Mouse (Mus musculus): Measurements from ENCODE around the gene Defb5.
"Not testable (repeated sequence)": the region's sequence is repeated elsewhere in the genome, so short reads cannot be mapped to it uniquely, and the experiment has no call there.

Gene Defb5

DNA sequence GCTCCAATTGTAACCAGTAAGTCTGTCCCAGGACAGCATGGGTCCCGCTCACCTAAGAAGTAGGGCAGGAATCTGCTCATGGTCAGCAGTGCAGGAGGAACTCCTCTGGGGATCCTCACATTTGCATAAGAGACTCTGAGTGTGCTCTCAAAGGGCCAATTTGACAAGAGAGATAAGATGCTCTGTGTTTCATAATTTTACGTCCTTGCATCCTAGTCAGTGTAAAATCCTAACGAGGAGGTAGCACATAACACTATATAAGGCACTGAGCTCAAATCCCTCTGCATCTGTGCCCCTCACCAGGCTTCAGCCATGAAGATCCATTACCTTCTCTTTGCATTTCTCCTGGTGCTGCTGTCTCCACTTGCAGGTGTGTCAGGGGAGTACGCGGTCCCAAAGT lies at the start of gene Defb5:
Gene Defb5 (plus strand): TSS at position 301 of the 400 bp plus-strand sequence.
- no peak for DNase-seq (ENCODE audit: low spot score)

DNA sequence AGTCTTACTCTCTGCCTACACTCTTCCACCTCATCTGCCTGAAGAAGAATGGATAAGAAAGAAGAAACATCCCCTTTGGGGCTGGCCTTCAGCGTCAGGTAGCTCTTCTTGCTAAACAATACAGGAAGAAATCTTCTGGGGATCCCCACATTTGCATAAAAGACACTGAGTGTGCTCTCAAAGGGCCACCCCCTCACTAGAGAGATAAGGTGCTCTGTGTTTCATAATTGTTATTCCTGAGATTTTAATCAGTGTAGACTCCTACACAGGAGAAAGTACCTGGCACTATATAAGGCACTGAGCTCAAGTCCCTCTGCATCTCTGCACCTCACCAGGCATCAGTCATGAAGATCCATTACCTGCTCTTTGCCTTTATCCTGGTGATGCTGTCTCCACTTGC lies 22.2 kb upstream of the Defb5 start, which contains the start of gene Defb6:
Gene Defb6 (plus strand): TSS at position 318 of the 400 bp plus-strand sequence.
- no peak for DNase-seq (ENCODE audit: low spot score)

GRCm38 (mm10) chr8:19238101-19238500 lies 9.3 kb upstream of the Defb5 start:
- DNase-seq (ENCODE audit: low spot score): no peak

- no peak for DNase-seq (ENCODE audit: low spot score)
Observed at GRCm38 (mm10) chr8:19239616-19240015, 7.8 kb upstream of the Defb5 start, which contains the start of gene Defb46. Gene Defb46, plus strand, starts transcription at chr8:19239916.

DNA sequence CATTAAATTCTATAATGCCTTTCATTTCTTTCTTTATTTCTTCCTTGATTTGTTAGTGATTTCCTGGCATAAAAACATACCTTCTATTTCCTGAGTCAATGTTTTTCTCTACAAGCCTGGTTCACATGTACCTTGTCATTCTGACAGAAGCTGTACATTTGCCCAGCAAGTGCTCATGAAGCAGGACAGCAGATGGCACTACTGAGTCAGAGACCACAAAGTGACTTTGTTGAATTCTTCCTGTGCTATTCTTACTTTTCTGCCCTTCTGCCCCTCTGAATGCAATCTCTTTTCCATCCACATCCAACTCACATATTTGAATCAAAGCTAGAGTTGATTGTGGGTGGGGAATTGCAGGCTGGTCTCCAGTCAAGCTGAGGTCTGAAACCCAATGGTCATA lies 10.8 kb downstream of the Defb5 start:
- DNase-seq (ENCODE audit: low spot score): no peak

DNA sequence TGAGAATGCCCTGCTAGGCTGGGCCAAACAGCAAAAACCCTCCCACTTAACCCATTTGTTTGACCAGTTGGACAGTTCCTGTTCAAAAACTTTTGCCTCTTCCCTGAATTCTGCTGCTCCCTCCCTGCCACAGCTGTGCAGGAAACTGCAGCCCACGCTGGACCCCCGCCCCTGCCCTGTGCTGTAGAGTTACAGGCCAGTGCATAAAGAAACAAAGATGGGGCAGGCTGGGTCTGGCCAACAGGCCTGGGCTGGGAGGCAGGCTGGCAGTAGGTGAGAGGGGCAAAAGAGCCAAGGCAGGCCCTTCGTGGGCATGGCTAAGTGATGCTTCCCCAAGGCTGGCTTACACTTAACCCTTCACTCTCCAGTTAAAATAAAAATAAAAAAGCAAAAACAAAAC lies 12.3 kb downstream of the Defb5 start:
- DNase-seq (ENCODE audit: low spot score): no peak

DNA sequence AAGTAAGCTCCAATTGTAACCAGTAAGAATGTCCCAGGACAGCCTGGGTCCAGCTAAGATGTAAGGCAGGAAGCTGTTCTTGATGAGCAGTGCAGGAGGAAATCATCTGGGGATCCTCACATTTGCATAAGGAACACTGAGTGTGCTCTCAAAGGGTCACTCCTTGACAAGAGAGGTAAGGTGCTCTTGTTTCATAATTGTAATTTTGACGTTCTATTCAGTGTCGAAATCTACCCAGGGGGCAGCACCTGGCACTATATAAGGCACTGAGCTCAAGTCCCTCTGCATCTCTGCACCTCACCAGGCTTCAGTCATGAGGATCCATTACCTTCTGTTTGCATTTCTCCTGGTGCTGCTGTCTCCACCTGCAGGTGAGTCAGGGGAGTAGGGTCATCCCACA lies 45.7 kb downstream of the Defb5 start, which contains the start of gene Defb3:
Gene Defb3 (plus strand): TSS at position 301 of the 400 bp plus-strand sequence.
- not testable (repeated sequence) for DNase-seq (ENCODE audit: low spot score)

DNA sequence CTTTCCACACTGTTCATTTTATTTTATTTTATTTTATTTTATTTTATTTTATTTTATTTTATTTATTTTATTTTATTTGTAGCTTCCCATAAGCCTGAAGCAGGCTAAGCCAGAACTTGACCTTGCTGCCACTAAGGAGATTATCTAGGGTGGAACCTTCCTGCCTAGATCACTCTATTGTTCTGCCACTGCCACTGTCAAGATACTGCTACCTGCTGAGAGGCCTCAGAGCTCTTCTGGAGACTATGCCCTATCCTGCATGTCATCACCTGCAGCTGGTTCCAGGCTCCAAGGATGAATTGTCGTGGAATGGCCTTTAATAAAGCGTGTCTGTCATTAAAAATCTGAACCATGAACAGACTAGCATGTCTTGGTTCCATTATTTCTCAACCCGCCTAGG lies 51.0 kb downstream of the Defb5 start:
- DNase-seq (ENCODE audit: low spot score): not testable (repeated sequence)
